Mouse (Mus musculus) heart, postnatal 10 days (tissue): ENCODE measurements at regions not wholly inside any gene's neighbourhood (a gene's known extent, or its start where the extent isn't known, plus 50 kb on each side); places are given as distances from the start of the nearest gene placed in this dataset.

Experiments
- DNase-seq, 2 experiments: peaks; one replicate each; pipeline ENCODE4 v3.0.0; 2021
- intact Hi-C: fragments of 180-260 bp; cut with DNase I; formaldehyde crosslinking; loops from one replicate; pipeline ENCODE4 v1.15.1; 2025

DNA sequence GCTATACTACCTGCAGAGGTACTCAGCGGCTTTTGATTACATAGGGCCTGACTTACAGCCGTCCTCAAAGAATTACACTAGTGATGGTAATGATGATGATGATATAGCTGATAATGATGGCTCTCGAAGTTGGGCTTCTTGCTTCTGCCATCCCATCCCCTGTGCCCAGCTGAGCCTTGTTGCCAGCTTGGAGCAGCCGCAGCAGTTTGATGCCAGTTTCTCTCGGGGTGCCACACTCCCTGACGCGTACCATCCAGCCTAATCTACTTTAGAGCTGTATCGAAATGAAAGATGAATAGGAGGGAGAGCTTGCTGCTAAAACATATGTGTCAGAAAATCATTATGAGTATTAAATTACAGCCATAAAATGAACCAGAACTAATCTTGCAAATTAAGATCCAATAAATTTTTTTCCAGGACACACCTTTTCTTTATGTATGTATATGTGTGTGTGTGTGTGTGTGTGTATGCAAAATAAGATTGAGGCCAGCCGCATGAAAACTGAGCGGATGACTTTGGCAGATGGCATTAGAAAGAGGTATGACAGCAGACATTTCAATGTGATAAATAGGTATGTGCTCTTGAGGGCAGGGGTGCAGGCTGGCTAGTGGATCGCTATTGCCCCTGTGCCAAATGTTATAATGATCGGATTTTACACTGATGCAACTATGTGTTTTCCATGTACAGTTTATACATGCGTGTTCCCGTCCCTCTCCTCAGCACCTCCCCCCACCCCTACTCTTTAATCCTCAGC is 443.3 kb downstream of the Cd83 start:
- DNase-seq, result no peak
- intact Hi-C loops, result loop anchor here (2.0 to 5.0 kb wide), 3 partner anchors 161 to 505 kb away; no protein-coding TSS in a partner anchor

- DNase-seq, result peak; percentile 74 to 79
- intact Hi-C loops, result loop anchor here (2.0 to 5.0 kb wide), 3 partner anchors 161 to 504 kb away; no protein-coding TSS in a partner anchor
These were observed 444.1 kb downstream of the Cd83 start for GRCm38 (mm10) chr13:44228540-44229135.

- intact Hi-C loops, result loop anchor here (2.0 to 5.0 kb wide), 3 partner anchors 162 to 504 kb away; no protein-coding TSS in a partner anchor
- no peak for DNase-seq
These were observed 444.6 kb downstream of the Cd83 start for GRCm38 (mm10) chr13:44229136-44229611.

DNA sequence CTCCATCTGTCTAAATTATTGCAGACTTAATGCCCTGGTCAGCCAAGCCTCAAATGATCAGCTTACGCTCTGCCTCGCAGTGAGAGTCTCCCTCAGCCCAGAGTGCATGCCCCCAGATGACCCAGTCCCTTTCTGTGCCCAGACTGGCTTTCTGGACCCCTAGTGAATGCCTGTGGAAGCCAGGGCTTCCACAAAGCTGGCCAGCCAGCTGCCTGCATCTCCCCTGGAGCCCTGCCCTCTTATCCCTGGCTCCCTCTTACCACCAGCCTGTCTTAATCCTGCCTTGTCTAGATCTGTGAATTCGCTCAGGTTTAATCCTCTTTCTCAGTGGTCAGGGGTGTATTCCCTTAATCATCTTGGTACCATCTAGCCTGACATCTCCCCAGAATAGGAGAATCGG is 446.8 kb downstream of the Cd83 start:
- intact Hi-C loops, result loop anchor here (2.0 to 5.0 kb wide), 2 partner anchors 367 to 601 kb away; no protein-coding TSS in a partner anchor
- DNase-seq, result peak in 1 of 2 experiments; percentile 47

DNA sequence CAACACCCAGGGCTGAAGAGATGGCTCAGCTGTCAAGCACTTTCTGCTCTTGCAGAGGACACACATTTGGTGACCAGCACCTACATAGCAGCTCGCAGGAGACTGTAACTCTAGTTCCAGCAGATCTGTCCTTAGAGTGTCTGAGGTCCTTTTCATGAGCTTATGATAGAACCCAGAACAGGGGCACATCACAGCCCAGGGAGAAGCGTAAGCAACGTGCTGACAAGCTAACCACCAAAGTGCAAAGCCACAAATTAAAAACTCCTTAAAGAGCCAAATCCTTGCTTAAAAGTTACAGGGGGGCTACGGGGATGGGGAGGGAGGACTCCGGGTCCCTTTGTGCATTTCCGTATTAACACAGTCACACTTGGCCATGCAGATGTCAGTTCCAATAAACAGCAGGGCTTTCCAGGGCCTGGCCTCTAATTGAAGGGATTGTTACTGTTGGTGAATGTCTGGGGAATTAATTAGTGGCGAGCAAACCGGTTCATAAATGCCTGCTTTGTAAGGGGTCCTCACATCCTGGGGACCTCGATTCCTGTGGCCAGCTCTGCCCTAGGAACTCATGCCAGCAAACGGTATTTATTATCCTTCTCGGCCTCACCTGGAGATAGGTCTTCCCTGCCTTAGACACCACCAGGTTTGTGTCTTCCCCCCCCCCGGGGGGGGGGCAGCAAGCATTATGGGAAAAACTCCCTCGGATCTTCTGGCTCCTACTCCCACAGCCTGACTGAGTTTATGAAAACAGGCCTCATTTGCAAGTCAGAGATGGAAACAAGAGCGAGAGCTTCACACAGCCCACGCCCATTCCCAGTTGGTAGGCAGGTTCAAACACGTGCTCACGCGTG is 447.5 kb downstream of the Cd83 start:
- peak in 1 of 2 experiments; percentile 25 for DNase-seq
- intact Hi-C loops, result loop anchor here (2.0 to 5.0 kb wide), 2 partner anchors 367 to 600 kb away; no protein-coding TSS in a partner anchor

DNA sequence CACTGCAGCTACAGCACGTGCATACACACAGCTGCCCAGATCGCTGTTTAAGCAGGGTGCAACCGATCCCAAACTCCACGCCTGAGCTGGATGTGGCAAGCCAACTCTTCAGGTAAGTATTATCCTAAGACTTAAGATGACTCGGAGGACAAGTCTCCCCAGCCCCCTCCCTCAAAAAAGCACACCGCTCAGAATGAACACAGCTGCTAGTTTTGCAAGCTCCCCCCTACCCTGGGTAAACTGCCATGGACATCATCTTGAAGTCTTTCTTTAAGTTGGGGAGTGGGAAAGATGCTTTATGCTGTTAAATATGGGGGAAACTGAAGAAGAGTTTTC is 448.1 kb downstream of the Cd83 start:
- no peak for DNase-seq
- intact Hi-C loops, result loop anchor here (5.0 kb wide), 1 partner anchor 600 kb away; no protein-coding TSS in a partner anchor

- intact Hi-C loops, result loop anchor here (5.0 kb wide), 1 partner anchor 598 kb away; no protein-coding TSS in a partner anchor
- DNase-seq, result no peak
These were observed 449.7 kb downstream of the Cd83 start for GRCm38 (mm10) chr13:44234241-44234640.

DNA sequence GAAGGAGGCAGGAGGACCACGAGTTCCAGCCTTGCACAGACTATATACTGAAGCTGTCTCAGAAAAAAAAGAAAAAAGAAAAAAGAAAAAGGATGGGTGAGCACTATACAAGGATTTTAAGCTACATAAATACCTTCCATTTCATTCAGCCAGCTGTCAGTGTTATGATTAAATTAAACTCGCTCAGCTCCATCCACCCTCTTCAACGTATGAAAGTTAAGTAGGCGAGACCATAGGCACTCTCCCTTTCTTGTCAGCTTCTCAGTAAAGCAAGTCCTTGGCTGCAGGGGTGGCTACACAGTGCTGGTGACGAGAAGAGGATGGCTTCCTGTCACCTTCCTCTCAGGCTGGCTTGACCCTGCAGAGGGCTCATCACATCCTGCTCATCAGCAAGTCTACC is 450.7 kb downstream of the Cd83 start:
- DNase-seq, result no peak
- intact Hi-C loops, result loop anchor here (5.0 kb wide), 1 partner anchor 177 kb away; no protein-coding TSS in a partner anchor

DNA sequence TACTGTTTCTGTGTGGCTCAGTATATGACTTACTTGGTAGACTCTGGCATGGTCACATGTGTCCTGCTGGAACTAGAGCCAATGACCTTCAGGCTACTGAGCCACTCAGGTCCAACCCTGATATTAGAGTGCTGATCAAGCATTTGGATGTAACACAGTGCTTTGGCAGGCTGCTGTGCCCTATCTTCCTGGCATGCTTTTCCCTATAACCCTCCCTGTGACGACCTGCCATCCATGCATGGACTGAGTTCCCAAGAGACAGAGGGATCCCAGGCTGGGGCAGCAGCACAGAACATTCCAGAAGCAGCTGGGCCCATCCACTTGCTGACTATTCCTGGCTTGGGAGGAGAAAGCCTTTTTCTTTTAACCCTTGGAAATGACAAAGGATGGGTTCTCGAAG is 451.4 kb downstream of the Cd83 start:
- intact Hi-C loops, result loop anchor here (5.0 kb wide), 1 partner anchor 176 kb away; no protein-coding TSS in a partner anchor
- DNase-seq, result peak; percentile 78 to 87

GRCm38 (mm10) chr13:44238308-44238707 is 453.7 kb downstream of the Cd83 start:
- intact Hi-C loops, result loop anchor here (5.0 kb wide), 1 partner anchor 174 kb away; no protein-coding TSS in a partner anchor
- peak; percentile 72 to 73 for DNase-seq

DNA sequence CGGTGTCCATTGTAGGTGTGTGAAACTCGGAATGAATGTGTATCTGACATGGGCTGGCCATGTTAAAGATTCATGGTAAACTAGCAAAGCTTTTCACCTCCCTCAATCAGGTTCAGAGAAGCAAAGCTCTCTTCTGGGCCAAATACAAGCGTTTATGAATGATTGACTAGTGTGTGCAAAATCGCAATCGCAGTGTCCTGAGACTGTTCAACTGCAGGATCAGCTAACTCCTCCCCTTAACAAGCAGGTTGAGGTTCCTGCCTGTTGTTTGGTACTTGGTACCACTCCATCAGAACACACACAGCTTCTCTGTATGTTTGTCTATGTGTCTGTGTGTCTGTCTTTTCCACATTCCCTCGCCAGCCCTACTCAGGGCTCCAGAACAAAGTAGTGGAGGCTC is 458.6 kb downstream of the Cd83 start:
- DNase-seq, result no peak

GRCm38 (mm10) chr13:44246714-44247251 is 462.2 kb downstream of the Cd83 start:
- intact Hi-C loops, result no loop called here
- DNase-seq, result no peak

More for the DNA sequence above, 458.6 kb downstream of the Cd83 start:
- intact Hi-C loops, result no loop called here

DNA sequence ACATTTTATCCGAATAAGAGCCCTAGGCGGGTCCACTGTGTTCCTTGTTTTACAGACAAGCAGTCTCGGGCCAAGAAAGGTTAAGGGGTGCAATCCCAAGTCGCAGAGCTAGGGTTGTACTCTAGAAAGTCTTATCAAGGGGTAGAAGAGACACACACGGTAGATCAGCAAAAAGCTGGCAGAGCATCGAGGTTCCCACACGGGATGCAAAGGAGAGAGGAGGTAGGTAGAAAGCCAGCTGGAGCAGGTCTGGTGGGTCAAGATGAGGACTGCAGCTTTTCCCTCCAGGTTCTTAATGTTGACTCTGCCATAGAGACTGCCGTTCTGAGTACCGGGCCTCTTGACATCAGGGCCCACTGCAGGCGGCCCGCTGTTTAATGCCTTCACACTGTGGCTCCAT is 463.3 kb downstream of the Cd83 start:
- no peak for DNase-seq
- intact Hi-C loops, result no loop called here

GRCm38 (mm10) chr13:44248401-44248800 is 463.8 kb downstream of the Cd83 start:
- intact Hi-C loops, result no loop called here
- peak; percentile 73 to 83 for DNase-seq

GRCm38 (mm10) chr13:44249119-44249518 is 464.5 kb downstream of the Cd83 start:
- intact Hi-C loops, result no loop called here
- DNase-seq, result no peak

DNA sequence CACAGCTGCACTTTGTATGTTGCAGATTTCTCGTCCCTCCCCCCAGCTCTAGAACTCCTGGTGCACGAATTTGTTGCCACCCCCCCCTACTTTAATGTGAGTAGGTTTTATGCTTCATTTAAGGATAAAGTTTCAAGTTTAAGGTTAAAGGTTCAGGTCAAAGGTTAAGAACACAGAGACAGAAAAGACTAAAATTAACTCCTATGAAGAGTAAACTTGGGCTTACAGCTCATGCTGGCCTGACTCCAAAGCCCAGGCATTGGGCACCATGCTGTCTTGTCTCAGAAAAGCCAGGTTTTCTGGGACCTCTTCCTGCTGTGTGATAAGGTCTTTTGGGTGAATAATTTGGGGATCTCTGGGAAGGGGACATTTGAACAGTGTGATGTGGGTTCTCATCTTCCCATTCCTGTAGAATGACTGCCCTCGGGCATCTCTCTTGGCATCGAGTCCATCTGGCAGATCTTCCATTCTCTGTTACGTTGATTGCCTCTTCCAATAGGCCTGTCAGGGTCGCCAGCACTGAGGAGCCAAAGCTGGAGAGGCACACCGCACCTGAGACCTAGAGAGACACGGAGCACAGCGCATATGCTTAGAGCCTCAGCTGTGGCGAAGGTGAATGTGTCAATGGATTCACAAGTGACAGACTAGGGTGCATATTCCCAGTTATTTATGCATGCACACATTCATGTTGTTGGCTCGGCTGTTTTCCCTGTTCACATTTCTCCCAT is 466.1 kb downstream of the Cd83 start:
- intact Hi-C loops, result no loop called here
- DNase-seq, result no peak

DNA sequence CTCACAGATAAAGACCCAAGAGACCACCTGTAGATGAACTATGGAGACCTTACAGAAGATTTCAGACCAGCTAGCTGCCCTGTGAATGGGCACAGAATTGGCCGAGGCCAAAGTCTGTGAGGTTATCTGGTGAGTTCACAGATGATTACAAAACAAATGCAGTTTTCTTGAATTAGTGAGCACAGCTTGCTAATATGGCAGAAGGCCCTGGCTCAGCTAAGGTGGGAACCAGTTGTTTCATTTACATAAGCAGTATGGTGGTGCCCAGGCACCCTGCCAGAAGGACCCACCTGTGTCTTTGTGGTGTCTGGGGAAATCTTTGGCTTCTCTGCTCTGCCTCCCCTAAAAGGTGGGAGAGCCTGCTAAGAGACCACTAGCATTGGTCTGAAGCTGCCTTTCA is 466.9 kb downstream of the Cd83 start:
- no peak for DNase-seq
- intact Hi-C loops, result no loop called here

GRCm38 (mm10) chr13:44252496-44252895 is 467.9 kb downstream of the Cd83 start:
- DNase-seq, result no peak
- intact Hi-C loops, result no loop called here

GRCm38 (mm10) chr13:44258422-44258821 is 470.9 kb upstream of the Jarid2 start:
- intact Hi-C loops, result no loop called here
- no peak for DNase-seq

DNA sequence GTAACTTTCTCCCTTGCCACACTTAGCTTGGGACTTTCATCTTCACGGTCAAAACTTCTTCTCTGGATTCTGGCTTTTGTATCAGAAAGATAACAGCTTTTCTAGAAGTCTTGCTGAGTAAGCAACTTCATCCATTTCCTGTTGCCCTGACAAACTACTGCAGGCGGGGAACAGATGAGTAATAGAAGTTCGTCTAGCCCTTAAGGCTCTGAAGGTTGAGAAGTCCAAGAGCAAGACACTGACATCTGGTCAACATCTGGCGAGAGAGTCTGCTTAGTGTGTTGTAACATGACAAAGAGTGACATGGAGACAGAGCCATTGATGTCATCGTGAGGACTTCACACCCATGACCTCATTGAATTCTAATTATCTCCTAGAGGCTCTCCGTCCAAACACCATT is 469.2 kb upstream of the Jarid2 start:
- intact Hi-C loops, result no loop called here
- DNase-seq, result peak; percentile 67 to 78
